Mouse (Mus musculus) retina, postnatal 1 day (tissue): Measurements from ENCODE around the gene Adamtsl1.

Source experiments
- DNase-seq: peaks from one replicate; pipeline ENCODE4 v3.0.0-alpha.2; 2012

The Adamtsl1 gene

GRCm38 (mm10) chr4:85677621-85678020 is 163.6 kb downstream of the Adamtsl1 start:
- no peak for DNase-seq

GRCm38 (mm10) chr4:85686160-85686559 is 172.2 kb downstream of the Adamtsl1 start:
- DNase-seq, result no peak

- DNase-seq, result no peak
These were observed 181.3 kb downstream of the Adamtsl1 start for GRCm38 (mm10) chr4:85695237-85695636.

DNA sequence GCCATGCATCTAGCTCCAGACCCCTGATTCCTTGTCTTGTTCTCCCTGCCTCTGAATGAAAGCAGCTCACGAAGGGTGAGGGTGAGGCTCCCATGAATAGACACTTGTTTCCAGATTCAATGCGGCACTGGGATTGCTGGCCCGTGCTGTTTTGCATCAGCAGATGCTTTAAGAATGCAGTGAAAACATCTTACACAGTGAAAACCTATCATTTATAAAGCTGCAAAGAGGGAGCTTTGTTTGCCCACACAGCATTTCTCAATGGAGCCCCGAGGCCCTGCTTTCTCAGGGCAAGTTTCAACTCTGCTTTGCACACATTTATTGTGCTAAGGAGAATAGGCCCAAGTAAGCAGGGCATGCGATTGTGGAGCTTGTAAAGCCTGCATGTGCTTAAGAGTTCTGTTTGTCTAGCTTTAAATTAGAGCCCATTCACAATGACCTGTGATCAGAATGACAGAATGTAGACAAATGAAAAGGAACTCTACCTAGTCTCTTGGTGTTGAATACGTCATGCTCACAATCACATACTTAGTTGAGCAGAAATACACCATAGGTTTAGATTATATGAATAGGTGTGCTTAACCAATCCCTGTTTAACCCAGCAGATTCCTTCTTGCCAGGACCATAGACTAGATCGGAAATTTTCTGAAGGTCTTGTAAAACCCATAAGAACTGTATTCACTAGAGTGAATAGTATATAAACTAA is 193.5 kb downstream of the Adamtsl1 start:
- DNase-seq, result peak; percentile 19

- no peak for DNase-seq
These were observed 195.7 kb downstream of the Adamtsl1 start for GRCm38 (mm10) chr4:85709636-85710035.

GRCm38 (mm10) chr4:85724999-85725398 is 211.0 kb downstream of the Adamtsl1 start:
- DNase-seq, result no peak

GRCm38 (mm10) chr4:85727731-85728130 is 213.8 kb downstream of the Adamtsl1 start:
- DNase-seq, result no peak

GRCm38 (mm10) chr4:85728416-85728815 is 214.4 kb downstream of the Adamtsl1 start:
- DNase-seq, result no peak

- no peak for DNase-seq
These were observed 226.5 kb downstream of the Adamtsl1 start for GRCm38 (mm10) chr4:85740478-85740877.

GRCm38 (mm10) chr4:85741825-85742391 is 227.9 kb downstream of the Adamtsl1 start:
- peak; percentile 38 for DNase-seq

DNA sequence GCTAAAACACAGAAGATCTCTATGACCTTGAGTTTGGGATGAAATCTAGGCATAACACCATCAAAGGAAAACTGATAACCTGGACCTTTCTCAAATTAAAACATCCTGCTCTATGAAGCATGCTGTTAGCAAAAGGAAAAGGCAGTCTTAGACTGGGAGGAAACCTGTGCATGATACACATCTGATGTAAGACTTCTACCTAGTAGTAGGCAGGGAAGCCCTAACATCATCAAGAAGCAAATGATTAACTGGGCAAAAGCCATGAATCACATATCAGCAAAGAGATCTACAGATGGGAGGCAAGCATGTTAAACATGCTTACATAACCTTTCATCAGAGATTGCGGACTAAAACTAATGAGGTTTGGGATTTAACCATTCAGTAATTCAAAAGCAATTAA is 229.5 kb downstream of the Adamtsl1 start:
- no peak for DNase-seq

DNA sequence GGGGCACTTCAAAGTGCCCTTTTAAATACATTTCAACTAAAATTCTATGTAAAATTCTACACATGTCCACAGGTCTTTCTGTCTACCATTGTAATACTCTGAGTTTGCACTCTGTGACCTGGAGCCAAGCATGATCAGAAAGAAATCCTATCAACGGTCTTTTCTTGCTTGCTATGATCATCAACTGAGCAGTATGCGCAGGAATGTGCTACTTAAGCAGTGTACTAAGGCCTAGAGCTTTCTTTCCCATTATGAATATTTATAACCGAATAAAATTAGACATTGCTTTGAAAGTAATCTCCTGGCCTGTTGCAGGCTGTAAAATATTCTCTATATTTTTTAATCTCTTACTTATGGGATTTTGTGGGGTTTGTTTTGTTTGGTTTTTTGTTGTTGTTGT is 248.7 kb downstream of the Adamtsl1 start:
- no peak for DNase-seq

DNA sequence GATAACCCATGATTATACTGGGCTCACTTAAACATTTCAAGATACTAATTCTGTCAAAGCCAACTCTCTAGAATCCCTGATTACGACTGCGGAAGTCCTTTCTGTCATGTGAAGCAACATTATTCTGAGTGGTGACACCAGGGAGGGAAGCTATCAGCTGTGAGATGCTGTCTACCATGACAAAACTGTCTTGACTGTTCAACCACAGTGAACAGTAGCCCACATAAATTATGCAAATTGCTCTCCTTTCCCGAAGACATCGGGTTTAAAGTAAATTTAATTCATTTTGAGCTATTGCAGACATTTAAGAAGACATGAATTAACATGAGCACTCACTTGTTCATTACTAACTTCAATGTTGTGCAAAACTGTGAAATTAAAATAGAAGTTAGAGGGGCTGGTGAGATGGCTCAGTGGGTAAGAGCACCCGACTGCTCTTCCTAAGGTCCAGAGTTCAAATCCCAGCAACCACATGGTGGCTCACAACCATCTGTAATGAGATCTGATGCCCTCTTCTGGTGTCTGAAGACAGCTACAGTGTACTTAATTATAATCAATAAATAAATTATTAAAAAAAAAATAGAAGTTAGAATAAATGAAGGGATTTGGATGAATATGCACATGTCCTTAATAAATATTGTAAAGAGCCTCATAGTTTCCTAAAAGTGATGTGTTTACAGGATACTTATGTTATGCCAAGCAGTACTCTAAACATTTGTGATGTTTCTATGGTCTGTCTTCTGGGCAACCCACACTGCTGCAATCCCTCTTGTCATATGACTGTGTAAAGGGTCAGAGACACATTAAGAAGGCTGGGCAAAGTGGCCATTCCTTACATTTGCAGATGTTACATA is 249.4 kb downstream of the Adamtsl1 start:
- DNase-seq, result peak; percentile 60

DNA sequence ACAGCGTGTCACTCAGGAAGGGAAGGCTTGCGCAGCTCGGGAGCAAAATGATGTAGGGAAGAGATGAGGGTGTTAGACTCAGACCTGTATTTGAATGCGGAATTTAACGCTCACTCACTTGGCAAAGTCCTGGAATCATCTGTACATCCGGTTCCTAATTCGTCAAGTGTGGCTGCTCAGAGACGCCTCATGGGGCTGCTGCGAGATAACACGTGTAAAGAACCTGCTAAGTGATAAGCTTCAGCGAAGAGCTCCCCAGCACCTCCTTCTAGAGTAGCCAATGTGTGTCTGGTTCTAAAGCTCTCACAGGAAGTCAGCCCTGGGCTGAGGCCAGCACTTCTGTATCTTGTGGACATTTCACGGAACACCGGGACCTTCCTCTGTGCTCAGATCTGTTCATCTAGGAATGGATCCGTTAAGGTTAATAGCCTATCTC is 250.1 kb downstream of the Adamtsl1 start:
- DNase-seq, result no peak

DNA sequence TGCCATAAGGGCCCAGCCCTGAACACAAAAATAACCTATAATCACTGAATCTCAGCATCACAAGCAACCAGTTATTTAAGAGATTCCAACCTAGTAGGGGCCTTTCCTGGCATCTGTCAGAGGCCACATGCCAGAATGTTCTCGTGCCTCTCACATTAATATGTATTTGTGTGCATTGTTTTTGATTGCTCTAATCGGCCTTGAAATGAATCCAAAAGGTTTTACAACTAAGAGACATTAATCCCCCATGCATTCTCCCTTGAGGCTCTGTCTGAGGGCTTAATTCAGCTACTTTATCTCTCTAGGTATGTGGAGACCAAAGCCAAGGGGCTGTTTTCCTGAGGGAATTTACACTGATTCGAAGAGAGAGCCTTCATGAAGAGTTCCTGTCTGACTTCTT is 250.5 kb downstream of the Adamtsl1 start:
- peak; percentile 32 for DNase-seq

DNA sequence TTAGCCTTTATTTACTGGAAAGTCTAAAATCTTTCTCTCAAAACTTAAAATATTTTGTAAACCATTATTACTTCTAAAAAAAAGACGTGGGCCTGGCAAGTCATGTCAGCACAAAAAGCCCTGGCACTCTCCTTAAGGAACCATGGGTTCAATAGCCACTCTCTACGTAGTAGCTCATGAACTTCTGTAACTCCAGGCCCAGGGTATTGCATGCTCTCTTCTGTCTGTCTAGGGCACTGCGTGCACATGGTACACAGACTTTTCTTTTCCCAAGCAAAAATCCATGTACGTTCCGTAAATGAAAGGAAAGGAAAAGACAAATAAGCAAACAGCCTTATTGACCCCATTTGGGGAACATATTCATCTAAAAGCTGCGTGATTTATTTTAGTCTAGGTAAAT is 253.7 kb downstream of the Adamtsl1 start:
- no peak for DNase-seq

DNA sequence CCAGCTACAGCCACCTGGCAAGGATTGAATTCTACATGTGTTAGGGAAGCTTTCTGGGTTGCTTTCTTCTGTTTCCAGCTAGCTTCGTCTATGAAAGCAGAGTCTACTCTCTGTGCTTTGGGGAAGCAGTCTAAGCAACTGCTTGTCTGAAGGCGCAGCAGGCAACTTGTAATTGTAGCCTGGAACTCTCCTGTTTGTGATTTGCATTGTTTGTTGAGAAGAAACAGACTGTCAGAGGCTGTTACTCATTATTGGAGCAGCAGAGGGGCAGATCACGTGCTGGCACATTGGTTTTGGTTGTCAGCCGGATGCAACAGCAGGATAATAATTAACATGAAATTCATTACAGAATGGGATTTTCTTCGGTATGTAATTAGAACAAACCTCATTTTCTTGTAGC is 254.1 kb downstream of the Adamtsl1 start:
- DNase-seq, result peak; percentile 73

DNA sequence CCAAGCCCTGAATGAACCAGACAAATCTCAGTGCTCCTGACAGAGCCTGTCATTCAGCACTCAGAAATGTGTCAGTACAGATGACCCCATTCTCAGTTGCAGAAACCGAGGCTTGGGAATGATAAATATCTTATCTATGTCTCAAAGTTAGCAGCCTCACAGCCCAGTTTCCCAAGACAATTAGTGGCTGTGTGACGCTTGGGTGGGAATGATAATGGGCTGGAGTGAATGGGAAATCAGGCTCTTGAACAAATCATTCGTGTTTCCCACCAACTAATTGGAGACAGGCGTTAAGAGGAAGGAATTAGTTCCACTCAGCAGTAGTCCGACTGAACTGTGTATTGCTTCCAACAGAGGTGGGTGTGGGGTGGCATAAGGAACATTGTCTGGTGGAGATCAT is 268.5 kb downstream of the Adamtsl1 start:
- DNase-seq, result peak; percentile 91

- DNase-seq, result peak; percentile 54
These were observed 269.9 kb downstream of the Adamtsl1 start for GRCm38 (mm10) chr4:85783768-85784379.

DNA sequence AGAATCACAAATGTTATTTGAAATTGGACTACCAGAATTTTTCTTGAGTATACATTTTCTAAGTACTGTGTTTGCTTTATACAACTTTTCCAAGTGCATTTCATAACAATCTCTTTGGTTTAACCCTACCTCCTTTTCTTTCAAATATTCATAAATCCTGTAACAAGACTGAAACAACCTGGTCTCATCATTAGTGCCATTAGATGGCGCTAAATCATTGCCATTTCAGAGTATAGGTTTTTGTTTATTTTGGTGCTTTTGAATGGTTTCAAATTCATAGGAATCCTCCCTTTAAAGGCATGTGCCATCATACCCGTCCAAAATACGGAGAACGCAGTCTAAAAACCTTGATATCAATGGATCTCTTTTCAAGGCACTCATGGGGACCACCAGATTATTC is 270.5 kb downstream of the Adamtsl1 start:
- peak; percentile 42 for DNase-seq

DNA sequence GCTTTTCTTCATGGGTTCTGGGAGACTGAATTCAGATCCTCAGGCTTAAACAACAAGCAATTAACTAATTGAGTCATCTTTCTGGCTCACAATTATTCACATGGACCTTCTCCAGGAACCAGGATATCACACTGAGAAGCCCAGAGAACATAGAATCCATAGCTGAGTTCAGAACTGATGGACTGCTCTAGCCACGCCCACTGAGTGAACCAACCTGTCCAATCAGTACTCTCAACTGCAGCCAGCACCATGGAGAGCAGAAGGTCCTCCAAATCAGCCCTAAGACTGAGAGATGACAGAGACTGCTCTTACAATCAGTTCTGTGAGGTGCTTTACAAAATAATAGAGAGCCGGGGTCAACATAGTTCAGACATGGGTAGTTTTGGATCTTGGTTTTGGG is 276.3 kb downstream of the Adamtsl1 start:
- no peak for DNase-seq

DNA sequence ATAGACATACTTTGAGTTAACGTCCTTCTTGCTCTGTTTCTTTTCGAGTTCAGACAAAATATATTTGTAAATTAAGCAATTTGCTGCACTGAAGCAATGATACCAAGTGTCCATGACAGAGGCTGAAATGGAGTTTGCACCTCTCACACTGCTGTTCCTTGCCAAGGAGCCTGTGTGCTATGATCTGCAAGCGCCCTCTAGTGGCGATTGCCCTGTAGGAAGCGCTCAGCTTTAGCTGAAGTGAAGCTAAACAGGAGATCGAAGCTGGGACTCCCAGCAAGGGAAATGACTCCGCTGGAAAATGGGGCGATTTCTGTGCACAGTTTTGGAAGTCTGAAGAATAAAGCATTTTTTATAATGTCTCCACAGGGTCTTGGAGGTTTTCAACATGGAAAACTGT is 287.8 kb downstream of the Adamtsl1 start:
- DNase-seq, result peak; percentile 89

DNA sequence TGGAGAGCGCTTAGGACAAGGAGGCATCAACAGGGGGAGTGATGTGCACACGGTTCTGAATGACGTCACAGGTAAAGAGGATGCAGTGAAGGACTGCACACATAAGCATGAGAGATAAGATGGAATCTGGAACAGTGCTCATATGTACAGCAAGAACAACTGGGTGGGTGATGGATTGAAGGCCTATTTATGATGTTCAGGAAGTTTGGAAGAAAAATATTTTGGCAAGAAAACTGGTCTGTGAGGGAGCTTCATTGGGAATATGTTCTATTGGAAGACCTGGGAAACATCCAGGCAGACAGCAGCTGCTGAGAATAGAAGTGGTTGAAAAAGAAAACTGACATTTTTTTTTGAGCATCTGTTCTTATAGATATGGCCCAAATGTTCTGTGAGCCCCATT is 300.4 kb downstream of the Adamtsl1 start:
- no peak for DNase-seq
